Mouse (Mus musculus) fat pad, adult 2 months (tissue): ENCODE measurements at regions not wholly inside any gene's neighbourhood (a gene's known extent, or its start where the extent isn't known, plus 50 kb on each side); places are given as distances from the start of the nearest gene placed in this dataset.

ENCODE experiments used
- DNase-seq: peaks from one replicate; pipeline ENCODE4 v3.0.0-alpha.2; 2011; ENCODE audit warnings: low read depth, low spot score; ENCODE audit errors: extremely low read depth

DNA sequence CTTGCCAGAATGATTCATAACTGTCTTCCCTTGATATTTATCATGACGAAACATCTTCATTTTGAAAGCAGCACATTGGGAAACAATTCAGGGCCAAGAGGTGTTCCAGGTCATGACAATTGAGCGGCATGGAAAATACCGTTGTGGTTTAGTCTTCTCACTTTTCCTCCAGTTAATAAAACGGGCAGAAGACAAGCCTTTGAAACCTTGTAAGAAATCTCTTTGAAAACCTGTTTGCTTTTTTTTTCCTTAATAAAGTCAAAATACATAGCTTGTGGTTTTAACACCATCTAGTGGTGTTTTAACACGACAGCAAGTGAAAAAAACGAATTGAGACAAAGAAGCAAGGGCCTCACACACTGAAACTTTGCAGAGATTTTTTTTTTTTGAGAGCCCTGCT lies 1389.0 kb upstream of the Acvr2a start:
- peak; percentile 18 for DNase-seq

DNA sequence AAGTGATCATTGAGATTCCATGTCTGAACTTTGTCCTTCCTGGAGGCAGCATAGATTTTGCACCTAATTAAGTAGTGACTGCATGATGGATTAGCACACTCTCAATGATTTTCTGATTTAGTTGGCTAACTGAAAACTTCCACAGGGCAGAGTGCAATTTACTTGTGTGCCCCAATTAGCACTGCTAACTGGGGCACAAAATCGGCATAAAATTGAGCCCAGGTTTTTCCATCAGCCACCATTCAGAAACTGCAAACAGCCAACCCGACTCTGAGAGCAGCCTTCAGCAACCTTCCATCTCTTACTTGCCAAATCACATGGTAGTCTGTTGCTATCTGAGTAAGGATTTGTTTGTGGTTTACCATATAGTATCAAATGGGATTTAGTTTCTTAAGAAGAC lies 1384.1 kb upstream of the Acvr2a start:
- DNase-seq: no peak

DNA sequence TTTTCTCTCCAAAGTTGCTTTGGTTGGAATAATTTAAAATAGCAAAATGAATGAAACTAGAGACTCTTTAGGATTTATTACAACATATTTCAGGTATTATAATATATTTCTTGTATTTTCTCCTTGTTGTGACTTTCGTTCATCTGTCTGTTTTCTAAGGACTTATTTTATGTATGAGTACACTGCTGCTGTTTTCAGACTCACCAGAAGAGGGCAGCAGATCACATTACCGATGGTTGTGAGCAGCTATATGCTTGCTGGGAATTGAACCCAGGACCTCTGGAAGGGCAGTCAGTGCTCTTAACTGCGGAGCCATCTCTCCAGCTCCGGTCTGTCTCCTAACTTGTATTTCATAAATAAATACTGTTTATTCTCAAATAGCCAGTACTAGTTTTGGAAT lies 1347.9 kb upstream of the Acvr2a start:
- DNase-seq: no peak

DNA sequence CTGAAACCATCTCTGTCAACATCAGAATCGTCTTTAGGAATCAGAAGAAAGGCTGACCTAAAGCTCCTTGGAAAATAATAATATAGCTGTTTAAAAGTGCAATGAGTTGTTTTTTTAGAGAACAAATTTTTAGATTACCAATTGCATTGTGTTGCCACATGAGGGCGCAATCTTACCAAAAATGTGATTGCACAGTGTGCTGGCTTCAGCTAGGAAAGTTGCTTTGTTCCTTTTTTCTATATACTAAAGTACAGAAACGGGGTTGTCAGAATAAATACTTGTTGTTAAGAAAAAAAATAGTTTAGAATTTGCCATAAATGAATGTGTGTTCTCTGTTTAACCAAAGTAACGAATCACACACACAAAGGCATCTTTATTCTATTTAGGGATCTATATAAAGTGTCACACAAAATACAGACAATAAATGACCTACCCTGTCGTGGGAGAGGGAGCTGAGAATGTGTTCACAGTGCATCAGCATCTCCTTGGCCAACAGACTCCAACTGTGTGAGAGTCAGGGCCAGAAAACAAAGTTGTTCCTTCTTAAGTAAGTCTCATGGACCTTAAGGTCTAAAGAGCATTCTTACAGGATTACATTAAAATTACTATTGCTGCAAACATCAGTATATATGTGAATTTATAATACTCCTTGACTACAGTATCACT lies 1321.9 kb upstream of the Acvr2a start:
- DNase-seq: no peak
